In the genomic region with DNA sequence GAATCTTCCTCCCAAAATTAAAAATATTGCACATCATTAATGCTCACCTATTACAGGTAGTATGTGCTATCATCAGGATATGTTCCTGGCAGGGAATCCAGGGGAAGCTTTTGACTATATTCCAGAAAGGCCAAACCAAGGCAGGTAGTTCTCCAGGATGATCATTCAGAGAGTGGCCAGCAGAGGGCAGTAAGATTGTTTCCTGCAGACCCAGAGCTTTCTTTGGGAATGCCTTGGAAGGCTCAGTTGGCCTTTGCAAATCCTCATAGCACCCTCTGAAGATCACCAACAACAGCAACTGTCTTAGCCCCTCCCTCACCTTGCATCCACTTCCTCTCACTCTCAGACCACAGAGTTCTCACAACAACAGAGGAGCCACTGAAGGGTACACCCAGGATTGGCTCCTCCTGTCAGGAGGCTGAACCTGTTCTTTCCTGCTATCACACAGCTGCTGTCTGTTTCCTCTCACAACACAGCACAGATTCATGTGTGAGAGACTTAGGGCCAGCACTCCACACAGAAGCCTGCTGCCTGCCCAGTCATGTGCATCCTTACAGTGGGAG, we compare ENCODE assay signal across 11 mouse cellular contexts. TPM values are rescaled to one million over a fixed set of nuclear protein-coding genes. Genes with fewer than 3 reads are reported as not detected.
DNase-seq lines count a peak whose midpoint lies in the region; TF ChIP-seq lines count a peak whose summit lies in the region.
"Had no signal": no experiment of that assay in that cellular context is flagged by ENCODE, and none has a peak within 500 bp of the region (broad histone marks: within the 10 kb centered on the region; RNA-seq: fewer than 3 reads in every experiment).

No protein-coding gene starts in this region.

- no peaks in the 10 kb centered on the region for H3K27me3 ChIP-seq in C2C12 (ENCODE audit: control insufficient read depth, insufficient read depth, insufficient read length)
- no peaks in the 10 kb centered on the region for H3K27me3 ChIP-seq in limb, embryonic 10.5 days (ENCODE audit: low read depth, poor library complexity, severe bottlenecking)
- H3K27me3 ChIP-seq: embryonic facial prominence, embryonic 12.5 days; hindbrain, embryonic 15.5 days; midbrain, embryonic 12.5 days had no signal

- H3K9me3 ChIP-seq in limb, embryonic 10.5 days (replicated peaks), result no peaks in the 10 kb centered on the region
- H3K9me3 ChIP-seq: embryonic facial prominence, embryonic 12.5 days; hindbrain, embryonic 15.5 days; midbrain, embryonic 12.5 days had no signal

- H3K4me3 ChIP-seq in C2C12 (ENCODE audit: insufficient read depth, poor library complexity, severe bottlenecking), result no peak overlapping the region
- H3K4me3 ChIP-seq in limb, embryonic 10.5 days, result no peak overlapping the region
- H3K4me3 ChIP-seq: embryonic facial prominence, embryonic 12.5 days; hindbrain, embryonic 15.5 days; midbrain, embryonic 12.5 days had no signal

- peak; percentile 21 for TF ChIP-seq CTCF in C2C12 (IDR thresholded peaks at IDR 0.05; ENCODE audit: control insufficient read depth, insufficient read depth, insufficient read length)

- H3ac ChIP-seq in C2C12 (ENCODE audit: control insufficient read depth, insufficient read length, low read depth), result no peak overlapping the region

- no peaks in the 10 kb centered on the region for H3K79me2 ChIP-seq in C2C12 (ENCODE audit: control insufficient read depth, insufficient read depth)

- H3K36me3 ChIP-seq in C2C12 (ENCODE audit: control insufficient read depth, insufficient read depth), result no peaks in the 10 kb centered on the region
- no peaks in the 10 kb centered on the region for H3K36me3 ChIP-seq in limb, embryonic 10.5 days
- H3K36me3 ChIP-seq: embryonic facial prominence, embryonic 12.5 days; hindbrain, embryonic 15.5 days; midbrain, embryonic 12.5 days had no signal

- no peak overlapping the region for H3K27ac ChIP-seq in limb, embryonic 10.5 days
- H3K27ac ChIP-seq: embryonic facial prominence, embryonic 12.5 days; hindbrain, embryonic 15.5 days; midbrain, embryonic 12.5 days had no signal

- peak; percentile 6 for DNase-seq in kidney, adult 9 months
- DNase-seq in kidney, adult 11 months, result no peak
- DNase-seq in ES-CJ7 (ENCODE audit: low read depth, low spot score), result peak; percentile 45
- peak; percentile 38 for DNase-seq in limb, embryonic 10.5 days (ENCODE audit: low spot score)
- DNase-seq in urinary bladder, postnatal 4 days (ENCODE audit: low spot score in 2 of 2), result no peak
- DNase-seq in adrenal gland, adult 18-20 months (ENCODE audit: low spot score in 2 of 2), result no peak
- DNase-seq: thymus, adult 2 months had no signal

- H3K79me3 ChIP-seq in C2C12 (ENCODE audit: low read depth), result no peaks in the 10 kb centered on the region

- no peaks in the 10 kb centered on the region for H3K4me1 ChIP-seq in limb, embryonic 10.5 days
- H3K4me1 ChIP-seq: embryonic facial prominence, embryonic 12.5 days; hindbrain, embryonic 15.5 days; midbrain, embryonic 12.5 days had no signal

TF ChIP-seq in C2C12, 6 proteins besides CTCF, POLR2A, EP300 and RAD21:
- TF ChIP-seq USF1 (IDR thresholded peaks at IDR 0.05; ENCODE audit: low read depth) (no peak), CEBPB (IDR thresholded peaks at IDR 0.05; ENCODE audit: low read depth) (no peak), MYOG (IDR thresholded peaks at IDR 0.05; ENCODE audit: control insufficient read depth, extremely low read depth, insufficient read length) (no peak), MYOD1 (IDR thresholded peaks at IDR 0.05; ENCODE audit: control insufficient read depth, insufficient read length, low read depth) (no peak), FOSL1 (IDR thresholded peaks at IDR 0.05; ENCODE audit: insufficient read depth, low read length, poor library complexity, severe bottlenecking) (no peak), MAX (IDR thresholded peaks at IDR 0.05) (no peak)

RNA-seq across cellular contexts. Expression of gene Dmbt1, which starts 23.0 kb away (rescaled TPM):
- polyA plus RNA-seq in C2C12 (2012; fragmentation: generic; extraction: Trizol), result not detected
- not detected in 2 replicates for polyA plus RNA-seq in limb, embryonic 10.5 days (2016; fragmentation: Nextera tagmentation; extraction: Ambion mirVana)
- total RNA-seq in adrenal gland, adult 18-20 months (2021), result not detected
- polyA plus RNA-seq: embryonic facial prominence, embryonic 12.5 days; hindbrain, embryonic 15.5 days; midbrain, embryonic 12.5 days had no signal

Comparison
In these comparisons a context has a peak if more than half of its experiments do, and no peak if none do; other contexts are left out.
1. DNase-seq: peak in kidney, adult 9 months (single experiment), ES-CJ7 (single experiment) and limb, embryonic 10.5 days (single experiment); none in kidney, adult 11 months (single experiment), urinary bladder, postnatal 4 days (0 of 2) and adrenal gland, adult 18-20 months (0 of 2).